Mouse (Mus musculus) megakaryocyte, embryonic 14.5 days (primary cell): ENCODE results near the gene Garnl3. TPM values are rescaled to one million over a fixed set of nuclear protein-coding genes. Genes with fewer than 3 reads are reported as not detected.
A peak's percentile ranks its signal among the peaks of the same experiment; 100 is the strongest.
"Not testable (repeated sequence)": the region's sequence is repeated elsewhere in the genome, so short reads cannot be mapped to it uniquely, and the experiment has no call there.

ENCODE experiments used
- H3K27me3 ChIP-seq: replicated peaks from 2 replicates; pipeline ENCODE3; 2012; ENCODE audit warnings: inconsistent platforms
- H3K36me3 ChIP-seq: replicated peaks from 2 replicates; pipeline ENCODE3; 2012; ENCODE audit warnings: low read length, inconsistent platforms, mixed read lengths
- H3K4me1 ChIP-seq: 2 replicates; pipeline ENCODE4 v1.6.1; 2012; ENCODE audit warnings: inconsistent platforms
- H3K4me3 ChIP-seq: replicated peaks from 2 replicates; pipeline ENCODE3; 2012; ENCODE audit warnings: moderate library complexity, mild to moderate bottlenecking, inconsistent platforms
- H3K9me3 ChIP-seq: 2 replicates; pipeline ENCODE4 v1.6.1; 2012; ENCODE audit warnings: inconsistent platforms
- FLI1 ChIP-seq: IDR thresholded peaks from 2 replicates; pipeline ENCODE4 v1.6.1; 2012; ENCODE audit warnings: low read length, inconsistent platforms, mixed read lengths
- GATA1 ChIP-seq: IDR thresholded peaks from 3 replicates; pipeline ENCODE4 v1.6.1; 2012; ENCODE audit warnings: mixed read lengths, low read length, inconsistent platforms, borderline replicate concordance
- polyA plus RNA-seq: library from polyadenylated mRNA; stranded (reverse); fragments of >175 nt; gene quantifications from 2 replicates; pipeline ENCODE4 v1.2.3, GENCODE M21; 2012; ENCODE audit warnings: low replicate concordance; ENCODE audit not compliant: insufficient read depth

The Garnl3 gene
- polyA plus RNA-seq, 1 experiment, result 0.06 TPM

GRCm38 (mm10) chr2:33132306-33132705 lies 852 bp upstream of the Garnl3 start:
- H3K27me3 ChIP-seq, result peaks cover 66% of the 10 kb centered on the region

GRCm38 (mm10) chr2:33130526-33131483 lies 649 bp downstream of the Garnl3 start:
- Histone ChIP-seq H3K9me3 (no peaks in the 10 kb centered on the region), H3K36me3 (no peaks in the 10 kb centered on the region), H3K4me1 (peaks cover 33% of the 10 kb centered on the region), H3K27me3 (peaks cover 65% of the 10 kb centered on the region), H3K4me3 (peak overlapping the region; percentile 93)
- no peak for TF ChIP-seq GATA1
- no peak for TF ChIP-seq FLI1

More at GRCm38 (mm10) chr2:33132306-33132705, 852 bp upstream of the Garnl3 start:
- TF ChIP-seq FLI1 (no peak), GATA1 (no peak)
- Histone ChIP-seq H3K4me3 (no peak overlapping the region), H3K36me3 (no peaks in the 10 kb centered on the region), H3K4me1 (peaks cover 33% of the 10 kb centered on the region), H3K9me3 (no peaks in the 10 kb centered on the region)

DNA sequence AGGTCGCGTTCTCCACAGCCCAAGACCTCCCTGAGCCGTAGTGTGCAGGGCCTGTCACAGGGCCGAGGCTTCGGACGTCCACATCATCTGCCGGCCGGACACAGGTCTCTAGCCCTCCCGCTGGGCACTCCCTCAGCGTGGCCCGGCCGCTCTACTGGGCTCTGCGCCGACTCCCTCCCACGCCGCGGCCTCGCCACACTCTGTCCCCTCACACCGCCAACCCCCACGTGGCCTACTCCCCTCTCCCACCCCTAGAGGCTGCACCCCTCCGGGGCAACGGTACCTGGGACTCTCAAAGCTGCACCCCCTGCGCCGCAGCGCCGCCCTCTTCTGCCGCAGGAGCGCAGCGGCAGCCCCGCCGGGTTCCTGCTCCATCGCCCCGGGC lies 1.3 kb downstream of the Garnl3 start:
- Histone ChIP-seq H3K9me3 (no peaks in the 10 kb centered on the region), H3K4me1 (peaks cover 33% of the 10 kb centered on the region), H3K27me3 (peaks cover 65% of the 10 kb centered on the region), H3K4me3 (peak overlapping the region; percentile 93), H3K36me3 (no peaks in the 10 kb centered on the region)
- TF ChIP-seq FLI1, result no peak
- no peak for TF ChIP-seq GATA1

DNA sequence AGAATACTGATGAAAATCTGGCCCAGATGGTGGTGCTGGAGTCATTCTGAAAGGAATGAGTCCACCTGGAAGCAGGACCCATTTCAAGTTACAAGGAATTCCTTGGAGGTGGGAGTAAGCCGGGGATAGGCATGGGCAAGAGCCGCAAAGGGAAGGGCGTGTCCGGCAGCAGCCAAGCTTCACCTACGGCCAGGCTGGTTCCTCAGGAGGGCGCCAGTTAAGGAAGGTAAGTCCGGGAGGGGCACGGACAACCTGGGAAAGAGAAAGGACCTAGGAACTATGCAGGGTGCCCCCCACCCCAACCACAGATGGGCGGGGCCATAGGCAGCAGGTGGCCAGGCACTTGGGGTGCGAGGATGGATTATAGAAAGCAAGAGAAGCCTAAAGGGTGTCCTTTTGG lies 1.8 kb downstream of the Garnl3 start:
- no peak for TF ChIP-seq GATA1
- no peak for TF ChIP-seq FLI1
- Histone ChIP-seq H3K4me3 (peak overlapping the region; percentile 93), H3K4me1 (peaks cover 33% of the 10 kb centered on the region), H3K36me3 (no peaks in the 10 kb centered on the region), H3K27me3 (peaks cover 60% of the 10 kb centered on the region), H3K9me3 (no peaks in the 10 kb centered on the region)

DNA sequence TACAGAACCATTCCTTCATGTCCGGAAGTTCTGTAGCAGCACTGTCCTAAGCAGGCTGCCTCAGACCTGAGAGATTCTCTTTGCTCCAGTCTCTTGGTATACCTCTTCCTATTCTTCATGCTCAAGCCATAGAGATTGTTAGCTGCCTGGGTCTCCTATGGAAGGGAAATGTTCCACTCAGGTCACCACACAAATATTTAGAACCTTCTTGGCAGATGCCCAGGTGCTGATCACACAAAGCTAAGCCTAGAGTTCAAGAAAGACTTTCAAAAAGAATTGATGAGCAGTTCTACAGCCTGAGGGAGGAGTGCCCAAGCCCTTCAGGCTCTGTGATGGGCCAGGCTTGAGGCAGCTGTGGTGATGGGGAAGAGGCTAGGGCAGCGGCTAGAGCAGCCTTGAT lies 2.4 kb downstream of the Garnl3 start:
- no peaks in the 10 kb centered on the region for H3K9me3 ChIP-seq
- peaks cover 57% of the 10 kb centered on the region for H3K27me3 ChIP-seq
- no peaks in the 10 kb centered on the region for H3K36me3 ChIP-seq
- H3K4me1 ChIP-seq, result peaks cover 33% of the 10 kb centered on the region
- no peak for TF ChIP-seq FLI1
- TF ChIP-seq GATA1, result no peak
- H3K4me3 ChIP-seq, result peak overlapping the region; percentile 50

GRCm38 (mm10) chr2:33127271-33127670 lies 4.2 kb downstream of the Garnl3 start:
- no peak for TF ChIP-seq FLI1
- TF ChIP-seq GATA1, result no peak
- Histone ChIP-seq H3K4me1 (peaks cover 26% of the 10 kb centered on the region), H3K36me3 (no peaks in the 10 kb centered on the region), H3K27me3 (peaks cover 52% of the 10 kb centered on the region), H3K4me3 (no peak overlapping the region), H3K9me3 (no peaks in the 10 kb centered on the region)

DNA sequence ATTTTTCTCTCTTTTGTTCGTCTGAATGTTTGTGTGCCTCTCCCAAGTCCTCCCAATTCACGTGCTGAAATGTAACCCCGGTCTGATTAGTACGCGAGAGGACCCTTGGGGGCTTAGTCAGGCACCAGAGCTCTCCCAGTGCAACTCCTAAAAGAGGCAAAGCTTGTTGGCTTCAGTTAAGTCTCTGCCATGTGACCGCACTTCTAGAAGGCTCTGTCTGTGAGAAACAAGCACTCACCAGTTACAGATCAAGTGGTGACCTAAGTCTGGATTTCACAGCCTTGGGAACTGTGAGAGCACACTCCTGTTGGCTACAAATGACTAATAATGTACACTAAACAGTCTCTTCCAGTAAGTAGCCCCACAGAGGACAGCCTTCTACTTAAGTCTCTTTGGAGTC lies 8.6 kb downstream of the Garnl3 start:
- no peak overlapping the region for H3K4me3 ChIP-seq
- H3K4me1 ChIP-seq, result no peaks in the 10 kb centered on the region
- peaks cover 49% of the 10 kb centered on the region for H3K27me3 ChIP-seq
- TF ChIP-seq FLI1 (no peak), GATA1 (no peak)
- H3K9me3 ChIP-seq, result no peaks in the 10 kb centered on the region
- H3K36me3 ChIP-seq, result no peaks in the 10 kb centered on the region

DNA sequence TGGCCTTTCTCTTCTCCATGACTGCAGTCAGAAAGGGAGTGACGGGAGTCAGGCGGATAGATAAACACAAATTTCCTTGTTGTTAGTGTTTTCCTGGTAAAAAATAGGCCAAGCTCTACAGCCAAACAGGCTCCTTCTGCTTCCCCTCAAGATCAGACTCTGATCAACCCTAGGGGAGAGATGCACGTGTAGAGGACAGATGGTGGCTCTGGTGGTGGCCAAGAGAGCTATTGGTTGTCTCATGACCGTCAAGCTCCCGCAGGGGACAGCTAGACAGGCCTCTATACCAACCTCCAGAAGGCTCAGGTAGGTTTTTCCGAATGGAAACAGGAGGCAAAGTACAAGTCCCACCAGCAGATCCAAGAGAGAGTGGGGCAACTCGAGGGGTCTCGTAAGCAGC lies 30.9 kb downstream of the Garnl3 start:
- Histone ChIP-seq H3K4me3 (no peak overlapping the region), H3K36me3 (no peaks in the 10 kb centered on the region), H3K9me3 (no peaks in the 10 kb centered on the region), H3K27me3 (peaks cover 48% of the 10 kb centered on the region), H3K4me1 (no peaks in the 10 kb centered on the region)
- TF ChIP-seq FLI1 (no peak), GATA1 (no peak)

GRCm38 (mm10) chr2:33097326-33097725 lies 34.1 kb downstream of the Garnl3 start:
- not testable (repeated sequence) for H3K9me3 ChIP-seq, H3K4me1 ChIP-seq, H3K4me3 ChIP-seq, H3K36me3 ChIP-seq
- H3K27me3 ChIP-seq, result peaks cover 49% of the 10 kb centered on the region

DNA sequence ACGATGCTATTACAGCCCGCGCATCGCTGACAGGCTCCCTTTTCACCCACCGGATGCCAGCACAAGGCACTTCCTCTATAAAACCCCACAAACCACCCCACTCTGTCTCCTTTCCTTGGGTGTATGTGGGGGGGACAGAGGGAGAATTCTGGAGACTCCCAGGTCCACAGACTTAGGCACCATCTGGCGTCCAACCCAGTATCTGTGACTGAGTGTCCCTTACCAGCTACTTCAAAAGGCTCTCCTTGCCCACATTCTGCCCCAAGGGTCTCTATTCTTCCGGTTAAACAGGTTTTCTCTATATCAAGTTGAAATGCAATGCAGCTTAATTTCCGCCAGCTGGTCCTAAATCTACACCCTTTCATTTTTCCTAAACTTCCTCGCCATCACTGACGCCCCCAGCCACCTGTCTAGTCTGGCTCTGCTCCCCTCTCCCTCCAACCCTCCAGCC lies 36.2 kb downstream of the Garnl3 start:
- Histone ChIP-seq H3K4me3 (no peak overlapping the region), H3K9me3 (no peaks in the 10 kb centered on the region), H3K4me1 (no peaks in the 10 kb centered on the region), H3K27me3 (peaks cover 52% of the 10 kb centered on the region), H3K36me3 (no peaks in the 10 kb centered on the region)
- TF ChIP-seq GATA1 (no peak), FLI1 (no peak)
